24 mouse cellular contexts compared by ENCODE assay signal in the genomic region with DNA sequence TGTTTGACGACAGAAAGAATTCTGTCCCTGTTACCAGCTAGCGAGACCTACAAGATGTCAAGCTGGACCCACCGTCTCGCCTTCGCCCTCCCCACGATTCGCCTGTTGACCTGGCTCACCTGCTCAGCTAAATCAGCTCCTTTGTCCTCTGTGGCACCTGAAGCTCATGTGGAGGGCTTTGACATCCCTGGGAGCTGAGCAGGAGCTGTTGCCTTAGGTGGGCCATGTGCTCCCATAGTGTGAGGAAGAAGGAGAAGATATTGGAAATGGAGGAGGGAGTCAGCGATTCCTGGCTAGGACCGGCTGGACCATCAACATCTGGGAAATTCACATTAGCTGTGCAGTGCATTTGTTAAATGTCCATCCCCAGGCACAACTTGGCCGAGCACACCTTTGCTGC.
"Had no signal": no experiment of that assay in that cellular context is flagged by ENCODE, and none has a peak within 500 bp of the region (broad histone marks: within the 10 kb centered on the region; RNA-seq: fewer than 3 reads in every experiment).

No protein-coding gene starts in this region.

- H3K9me3 ChIP-seq: hindbrain, embryonic 10.5 days; hindbrain, embryonic 12.5 days; limb, embryonic 15.5 days; liver, embryonic 12.5 days had no signal

- H3K27ac ChIP-seq: heart, adult 2 months; hindbrain, embryonic 10.5 days; hindbrain, embryonic 12.5 days; hindbrain, embryonic 14.5 days; layer of hippocampus, adult 2 months; left cerebral cortex, adult 2 months; limb, embryonic 13.5 days; limb, embryonic 15.5 days; liver, embryonic 12.5 days; liver, embryonic 14.5 days had no signal

- H3K4me2 ChIP-seq: heart, embryonic 12.5 days; hindbrain, embryonic 12.5 days; hindbrain, embryonic 14.5 days; limb, embryonic 13.5 days; limb, embryonic 15.5 days; liver, embryonic 12.5 days had no signal

- DNase-seq: forebrain, postnatal 0 days; gastrocnemius, postnatal 25 days; heart, adult 2 months; heart, postnatal 10 days; heart, postnatal 36 days; kidney, adult 18-20 months; kidney, adult 8-10 months; kidney, postnatal 10 days; kidney, postnatal 25 days; kidney, postnatal 4 days; left cerebral cortex, postnatal 4 days had no signal

- H3K4me1 ChIP-seq: heart, embryonic 12.5 days; hindbrain, embryonic 12.5 days; limb, embryonic 13.5 days; limb, embryonic 15.5 days; liver, embryonic 12.5 days had no signal

- ATAC-seq: forebrain, postnatal 0 days; hindbrain, embryonic 16.5 days; inflammation-experienced regulatory T-cells, adult 6 months; intestine, postnatal 0 days; liver, embryonic 12.5 days had no signal

- H3K4me3 ChIP-seq: heart, adult 2 months; heart, embryonic 12.5 days; hindbrain, embryonic 10.5 days; hindbrain, embryonic 12.5 days; layer of hippocampus, adult 2 months; left cerebral cortex, adult 2 months; limb, embryonic 13.5 days; limb, embryonic 15.5 days; liver, embryonic 12.5 days had no signal

- H3K27me3 ChIP-seq: heart, embryonic 12.5 days; hindbrain, embryonic 12.5 days; limb, embryonic 13.5 days; limb, embryonic 15.5 days; liver, embryonic 12.5 days had no signal
